Comparison of ENCODE assay signal across 33 mouse cellular contexts in genomic region chr7:24619671-24620397, GRCm38 (mm10). TPM values are rescaled to one million over a fixed set of nuclear protein-coding genes. Genes with fewer than 3 reads are reported as not detected.
DNase-seq lines count a peak whose midpoint lies in the region; ATAC-seq and TF ChIP-seq lines count a peak whose summit lies in the region.
"Had no signal": no experiment of that assay in that cellular context is flagged by ENCODE, and none has a peak within 500 bp of the region (broad histone marks: within the 10 kb centered on the region; RNA-seq: fewer than 3 reads in every experiment).

No protein-coding gene starts in this region.

- no peak overlapping the region for H3K4me2 ChIP-seq in hindbrain, postnatal 0 days (ENCODE audit: low read depth, low read length)
- no peak overlapping the region for H3K4me2 ChIP-seq in hindbrain, embryonic 14.5 days (replicated peaks)
- no peak overlapping the region for H3K4me2 ChIP-seq in lung, embryonic 14.5 days
- H3K4me2 ChIP-seq in neural tube, embryonic 14.5 days (ENCODE audit: low read depth, low read length): no peak overlapping the region
- H3K4me2 ChIP-seq: embryonic facial prominence, embryonic 15.5 days; heart, embryonic 15.5 days; hindbrain, embryonic 15.5 days; kidney, embryonic 15.5 days; limb, embryonic 13.5 days; midbrain, embryonic 12.5 days; neural tube, embryonic 15.5 days had no signal

- TF ChIP-seq CTCF in hindbrain, postnatal 0 days (IDR thresholded peaks at IDR 0.05; ENCODE audit: low read depth): peak; percentile 20; the same call in 1 of the 2 replicates
- TF ChIP-seq CTCF in lung, embryonic 14.5 days (IDR thresholded peaks at IDR 0.05; ENCODE audit: low read depth): peak; percentile 28; the same call in 1 of the 2 replicates

- H3K4me1 ChIP-seq in hindbrain, postnatal 0 days (ENCODE audit: insufficient read depth, low read length): no peaks in the 10 kb centered on the region
- no peaks in the 10 kb centered on the region for H3K4me1 ChIP-seq in hindbrain, embryonic 14.5 days (replicated peaks; ENCODE audit: control insufficient read depth, insufficient read depth, low read length)
- H3K4me1 ChIP-seq in lung, embryonic 14.5 days (ENCODE audit: insufficient read depth): no peaks in the 10 kb centered on the region
- no peaks in the 10 kb centered on the region for H3K4me1 ChIP-seq in neural tube, embryonic 14.5 days (ENCODE audit: control insufficient read depth, insufficient read depth, low read length)
- H3K4me1 ChIP-seq: embryonic facial prominence, embryonic 15.5 days; heart, embryonic 15.5 days; hindbrain, embryonic 15.5 days; kidney, embryonic 15.5 days; limb, embryonic 13.5 days; midbrain, embryonic 12.5 days; neural tube, embryonic 15.5 days had no signal

- H3K27me3 ChIP-seq in hindbrain, postnatal 0 days (ENCODE audit: insufficient read depth, low read length): no peaks in the 10 kb centered on the region
- H3K27me3 ChIP-seq in hindbrain, embryonic 14.5 days (ENCODE audit: control insufficient read depth, insufficient read depth, low read length): no peaks in the 10 kb centered on the region
- H3K27me3 ChIP-seq in lung, embryonic 14.5 days (ENCODE audit: insufficient read depth, low read length): no peaks in the 10 kb centered on the region
- H3K27me3 ChIP-seq in neural tube, embryonic 14.5 days (ENCODE audit: control insufficient read depth, insufficient read depth, low read length): no peaks in the 10 kb centered on the region
- H3K27me3 ChIP-seq: embryonic facial prominence, embryonic 15.5 days; hindbrain, embryonic 15.5 days; kidney, embryonic 15.5 days; neural tube, embryonic 15.5 days had no signal

- no peak for DNase-seq in hindbrain, postnatal 0 days (ENCODE audit: low spot score)
- DNase-seq in hindbrain, embryonic 14.5 days (ENCODE audit: low spot score): no peak
- no peak for DNase-seq in lung, embryonic 14.5 days
- DNase-seq in lung, postnatal 25 days (ENCODE audit: low spot score): no peak
- DNase-seq in neural tube, embryonic 10.5 days (ENCODE audit: extremely low spot score, low spot score): no peak
- peak; percentile 93 for DNase-seq in R1 (ENCODE audit: low read depth, low spot score)
- no peak for DNase-seq in layer of hippocampus, postnatal 36 days
- DNase-seq: adrenal gland, postnatal 25 days; cerebellum, adult 9-11 months; gastrocnemius, adult 2 months; heart, postnatal 4 days; kidney, postnatal 4 days; lung, adult 18-20 months; lung, postnatal 4 days; thymus, postnatal 36 days had no signal

- ATAC-seq in hindbrain, postnatal 0 days: no peak
- ATAC-seq in hindbrain, embryonic 14.5 days (ENCODE audit: low FRiP score): no peak
- no peak for ATAC-seq in lung, embryonic 14.5 days (ENCODE audit: insufficient read depth)
- ATAC-seq in neural tube, embryonic 14.5 days (ENCODE audit: low read depth): 0 out of 2 replicates have a peak, but pooled peaks have one; percentile 38
- ATAC-seq: forebrain, embryonic 14.5 days; intestine, embryonic 16.5 days had no signal

- no peak overlapping the region for H3K27ac ChIP-seq in hindbrain, postnatal 0 days
- no peak overlapping the region for H3K27ac ChIP-seq in hindbrain, embryonic 14.5 days
- H3K27ac ChIP-seq in lung, embryonic 14.5 days (ENCODE audit: low read depth): no peak overlapping the region
- no peak overlapping the region for H3K27ac ChIP-seq in neural tube, embryonic 14.5 days (ENCODE audit: low read depth, low read length)
- H3K27ac ChIP-seq: embryonic facial prominence, embryonic 15.5 days; gastrocnemius, adult 2 months; heart, embryonic 15.5 days; hindbrain, embryonic 15.5 days; kidney, embryonic 15.5 days; limb, embryonic 13.5 days; midbrain, embryonic 12.5 days; neural tube, embryonic 15.5 days had no signal

- no peaks in the 10 kb centered on the region for H3K9me3 ChIP-seq in hindbrain, postnatal 0 days (ENCODE audit: low read length)
- no peaks in the 10 kb centered on the region for H3K9me3 ChIP-seq in hindbrain, embryonic 14.5 days (ENCODE audit: control insufficient read depth, low read length)
- H3K9me3 ChIP-seq in lung, embryonic 14.5 days (ENCODE audit: low read depth, low read length): no peaks in the 10 kb centered on the region
- H3K9me3 ChIP-seq in neural tube, embryonic 14.5 days (ENCODE audit: control insufficient read depth, low read length): no peaks in the 10 kb centered on the region
- H3K9me3 ChIP-seq: embryonic facial prominence, embryonic 15.5 days; heart, embryonic 15.5 days; hindbrain, embryonic 15.5 days; kidney, embryonic 15.5 days; neural tube, embryonic 15.5 days had no signal

- H3K36me3 ChIP-seq in hindbrain, postnatal 0 days (ENCODE audit: insufficient read depth, low read length): no peaks in the 10 kb centered on the region
- H3K36me3 ChIP-seq in hindbrain, embryonic 14.5 days (replicated peaks; ENCODE audit: control insufficient read depth, insufficient read depth): no peaks in the 10 kb centered on the region
- H3K36me3 ChIP-seq in lung, embryonic 14.5 days (ENCODE audit: insufficient read depth): no peaks in the 10 kb centered on the region
- H3K36me3 ChIP-seq in neural tube, embryonic 14.5 days (ENCODE audit: control insufficient read depth, insufficient read depth, low read length): no peaks in the 10 kb centered on the region
- H3K36me3 ChIP-seq: heart, embryonic 15.5 days; hindbrain, embryonic 15.5 days; midbrain, embryonic 12.5 days; neural tube, embryonic 15.5 days had no signal

- 48% methylated on average over 13 of the region's 13 CpGs for WGBS in hindbrain, postnatal 0 days
- 53% methylated on average over 13 of the region's 13 CpGs for WGBS in hindbrain, embryonic 14.5 days
- WGBS in lung, embryonic 14.5 days: 51% methylated on average over 13 of the region's 13 CpGs
- 52% methylated on average over 13 of the region's 13 CpGs for WGBS in neural tube, embryonic 14.5 days

- H3K4me3 ChIP-seq in hindbrain, postnatal 0 days (ENCODE audit: low read length): no peak overlapping the region
- no peak overlapping the region for H3K4me3 ChIP-seq in hindbrain, embryonic 14.5 days (replicated peaks; ENCODE audit: low read length)
- no peak overlapping the region for H3K4me3 ChIP-seq in lung, embryonic 14.5 days (ENCODE audit: low read depth, low read length)
- no peak overlapping the region for H3K4me3 ChIP-seq in neural tube, embryonic 14.5 days (ENCODE audit: low read depth, low read length)
- H3K4me3 ChIP-seq: embryonic facial prominence, embryonic 15.5 days; gastrocnemius, adult 2 months; heart, embryonic 15.5 days; hindbrain, embryonic 15.5 days; kidney, embryonic 15.5 days; limb, embryonic 13.5 days; midbrain, embryonic 12.5 days; myocyte; neural tube, embryonic 15.5 days had no signal

- no peak overlapping the region for H3K9ac ChIP-seq in hindbrain, postnatal 0 days (replicated peaks; ENCODE audit: low read length)
- no peak overlapping the region for H3K9ac ChIP-seq in hindbrain, embryonic 14.5 days
- no peak overlapping the region for H3K9ac ChIP-seq in lung, embryonic 14.5 days
- H3K9ac ChIP-seq in neural tube, embryonic 14.5 days (replicated peaks; ENCODE audit: low read depth, low read length): no peak overlapping the region
- H3K9ac ChIP-seq: embryonic facial prominence, embryonic 15.5 days; heart, embryonic 15.5 days; hindbrain, embryonic 15.5 days; kidney, embryonic 15.5 days; limb, embryonic 13.5 days; midbrain, embryonic 12.5 days; neural tube, embryonic 15.5 days had no signal

RNA-seq across cellular contexts. Expression of gene Phldb3, which starts 9.3 kb away (rescaled TPM):
- 0.11 and 0.73 TPM in 2 replicates for total RNA-seq in hindbrain, postnatal 0 days (2014; rRNA removed)
- not detected in 2 replicates for polyA plus RNA-seq in hindbrain, postnatal 0 days (2015; fragmentation: Nextera tagmentation; extraction: Ambion mirVana)
- polyA plus RNA-seq in hindbrain, embryonic 14.5 days (2014; fragmentation: Nextera tagmentation; extraction: Ambion mirVana): not detected in 2 replicates
- polyA plus RNA-seq in lung, embryonic 14.5 days (2014; fragmentation: Nextera tagmentation; extraction: Ambion mirVana): 0.14 and 0.33 TPM in 2 replicates
- polyA plus RNA-seq in neural tube, embryonic 14.5 days (2014; fragmentation: Nextera tagmentation; extraction: Ambion mirVana): not detected in 2 replicates
- total RNA-seq in layer of hippocampus, postnatal 36 days (2021): under 1 TPM in 1 of 2 experiments, not detected in 1; 0.30 TPM
- polyA plus RNA-seq: forebrain, embryonic 14.5 days; hindbrain, embryonic 15.5 days; midbrain, embryonic 12.5 days; neural tube, embryonic 15.5 days had no signal

RNA-seq across cellular contexts. Expression of gene Lypd3, which starts 16.5 kb away (rescaled TPM):
- 1.3 and 1.4 TPM in 2 replicates for total RNA-seq in hindbrain, postnatal 0 days (2014; rRNA removed)
- 1.2 and 1.3 TPM in 2 replicates for polyA plus RNA-seq in hindbrain, postnatal 0 days (2015; fragmentation: Nextera tagmentation; extraction: Ambion mirVana)
- polyA plus RNA-seq in hindbrain, embryonic 14.5 days (2014; fragmentation: Nextera tagmentation; extraction: Ambion mirVana): 0.27 and 0.29 TPM in 2 replicates
- polyA plus RNA-seq in lung, embryonic 14.5 days (2014; fragmentation: Nextera tagmentation; extraction: Ambion mirVana): 0.14 TPM in 1 of 2 replicates, not detected in the other
- polyA plus RNA-seq in neural tube, embryonic 14.5 days (2014; fragmentation: Nextera tagmentation; extraction: Ambion mirVana): 0.16 TPM in 1 of 2 replicates, not detected in the other
- total RNA-seq in layer of hippocampus, postnatal 36 days (2021): under 1 TPM; 0.40 to 0.68 TPM
- total RNA-seq: common myeloid progenitor, adult 5-6 weeks; gastrocnemius, adult 2 months; gastrocnemius, postnatal 4 days; heart, postnatal 4 days had no signal
- polyA plus RNA-seq: frontal cortex, adult 2 months; myocyte had no signal

RNA-seq across cellular contexts. Expression of gene Zfp575, which starts 32.4 kb away (rescaled TPM):
- 1.0 and 1.2 TPM in 2 replicates for total RNA-seq in hindbrain, postnatal 0 days (2014; rRNA removed)
- polyA plus RNA-seq in hindbrain, postnatal 0 days (2015; fragmentation: Nextera tagmentation; extraction: Ambion mirVana): 20.3 and 21.0 TPM in 2 replicates
- 10.3 and 11.4 TPM in 2 replicates for polyA plus RNA-seq in hindbrain, embryonic 14.5 days (2014; fragmentation: Nextera tagmentation; extraction: Ambion mirVana)
- polyA plus RNA-seq in lung, embryonic 14.5 days (2014; fragmentation: Nextera tagmentation; extraction: Ambion mirVana): 2.6 and 2.9 TPM in 2 replicates
- 8.5 and 9.4 TPM in 2 replicates for polyA plus RNA-seq in neural tube, embryonic 14.5 days (2014; fragmentation: Nextera tagmentation; extraction: Ambion mirVana)
- 1 to 10 TPM; 4.7 to 5.7 TPM for total RNA-seq in layer of hippocampus, postnatal 36 days (2021)
- total RNA-seq: common myeloid progenitor, adult 5-6 weeks had no signal

RNA-seq across cellular contexts. Expression of gene Ethe1, which starts 32.5 kb away (rescaled TPM):
- 36.3 and 43.8 TPM in 2 replicates for total RNA-seq in hindbrain, postnatal 0 days (2014; rRNA removed)
- polyA plus RNA-seq in hindbrain, postnatal 0 days (2015; fragmentation: Nextera tagmentation; extraction: Ambion mirVana): 24.4 and 25.3 TPM in 2 replicates
- polyA plus RNA-seq in hindbrain, embryonic 14.5 days (2014; fragmentation: Nextera tagmentation; extraction: Ambion mirVana): 25.8 and 26.4 TPM in 2 replicates
- polyA plus RNA-seq in lung, embryonic 14.5 days (2014; fragmentation: Nextera tagmentation; extraction: Ambion mirVana): 26.5 and 26.7 TPM in 2 replicates
- 26.4 and 27.9 TPM in 2 replicates for polyA plus RNA-seq in neural tube, embryonic 14.5 days (2014; fragmentation: Nextera tagmentation; extraction: Ambion mirVana)
- total RNA-seq in layer of hippocampus, postnatal 36 days (2021): 10 to 100 TPM in 1 of 2 experiments, 1 to 10 TPM in 1; 10.0 to 12.0 TPM

RNA-seq across cellular contexts. Expression of gene Tex101, which starts 56.6 kb away (rescaled TPM):
- total RNA-seq in hindbrain, postnatal 0 days (2014; rRNA removed): not detected in 2 replicates
- not detected in 2 replicates for polyA plus RNA-seq in hindbrain, postnatal 0 days (2015; fragmentation: Nextera tagmentation; extraction: Ambion mirVana)
- polyA plus RNA-seq in hindbrain, embryonic 14.5 days (2014; fragmentation: Nextera tagmentation; extraction: Ambion mirVana): not detected in 2 replicates
- not detected in 2 replicates for polyA plus RNA-seq in lung, embryonic 14.5 days (2014; fragmentation: Nextera tagmentation; extraction: Ambion mirVana)
- polyA plus RNA-seq in neural tube, embryonic 14.5 days (2014; fragmentation: Nextera tagmentation; extraction: Ambion mirVana): not detected in 2 replicates
- not detected for total RNA-seq in layer of hippocampus, postnatal 36 days (2021)
- total RNA-seq: adrenal gland, postnatal 25 days; common myeloid progenitor, adult 5-6 weeks; gastrocnemius, adult 2 months; gastrocnemius, postnatal 4 days; heart, postnatal 4 days; left cerebral cortex, adult 18-20 months; left cerebral cortex, postnatal 25 days had no signal
- polyA plus RNA-seq: brain, embryonic 14.5 days; embryonic facial prominence, embryonic 15.5 days; forebrain, embryonic 14.5 days; frontal cortex, adult 2 months; heart, embryonic 15.5 days; hindbrain, embryonic 15.5 days; kidney, embryonic 15.5 days; limb, embryonic 13.5 days; midbrain, embryonic 12.5 days; myocyte; neural tube, embryonic 15.5 days; small intestine, adult 2 months had no signal
